Mouse (Mus musculus) CH12.LX (cell line): ENCODE data around the gene Ano7.

ENCODE experiments used
- BHLHE40 ChIP-seq: IDR thresholded peaks from 2 replicates; pipeline ENCODE4 v1.6.1; 2011; ENCODE audit warnings: mild to moderate bottlenecking, low read depth, low read length, improper control_type of control experiment
- CTCF ChIP-seq, 2 experiments: IDR thresholded peaks in 1 of 2; conservative IDR thresholded peaks in 1 of 2; 2 replicates each; pipeline ENCODE4 v1.5.1; 2011 to 2012; ENCODE audit warnings: low read depth in 2 of 2, low read length in 2 of 2, improper control_type of control experiment in 1 of 2, inconsistent platforms in 1 of 2, mild to moderate bottlenecking in 1 of 2, moderate library complexity in 1 of 2
- MAFK ChIP-seq: IDR thresholded peaks from 2 replicates; pipeline ENCODE4 v1.6.1; 2011; ENCODE audit warnings: low read length, improper control_type of control experiment; ENCODE audit not compliant: insufficient replicate concordance
- MAX ChIP-seq: IDR thresholded peaks from 2 replicates; pipeline ENCODE4 v1.6.1; 2011; ENCODE audit warnings: low read length, improper control_type of control experiment
- MAZ ChIP-seq: IDR thresholded peaks from 2 replicates; pipeline ENCODE4 v1.6.1; 2012; ENCODE audit warnings: low read depth, mild to moderate bottlenecking, inconsistent platforms, low read length, improper control_type of control experiment, moderate library complexity
- POLR2A ChIP-seq: IDR thresholded peaks from 2 replicates; pipeline ENCODE4 v1.6.1; 2011; ENCODE audit warnings: low read depth, mild to moderate bottlenecking, improper control_type of control experiment, low read length
- POLR2AphosphoS2 ChIP-seq: IDR thresholded peaks from 2 replicates; pipeline ENCODE4 v1.6.1; 2011; ENCODE audit warnings: low read depth, low read length, improper control_type of control experiment
- RCOR1 ChIP-seq: conservative IDR thresholded peaks from 2 replicates; pipeline ENCODE4 v1.6.1; 2012; ENCODE audit warnings: low read depth, mild to moderate bottlenecking, inconsistent platforms, low read length, improper control_type of control experiment
- SMC3 ChIP-seq: IDR thresholded peaks from 2 replicates; pipeline ENCODE4 v1.6.1; 2011; ENCODE audit warnings: low read depth, low read length, improper control_type of control experiment
- USF1 ChIP-seq: IDR thresholded peaks from 2 replicates; pipeline ENCODE4 v1.6.1; 2014; ENCODE audit warnings: low read depth, mild to moderate bottlenecking, inconsistent platforms, low read length, improper control_type of control experiment
- ZNF384 ChIP-seq: IDR thresholded peaks from 2 replicates; pipeline ENCODE4 v1.6.1; 2012; ENCODE audit warnings: low read depth, low read length, improper control_type of control experiment, inconsistent platforms

GRCm38 (mm10) chr1:93453721-93454255 is 80.1 kb downstream of the Ano7 start:
- no peak for TF ChIP-seq MAFK
- TF ChIP-seq CTCF (conservative IDR thresholded peaks at IDR 0.05 in 1 of 2, IDR thresholded peaks at IDR 0.05 in 1 of 2; ENCODE audit: low read depth in 2 of 2, low read length in 2 of 2) = no peak
- no peak for TF ChIP-seq BHLHE40
- no peak for TF ChIP-seq RCOR1
- no peak for TF ChIP-seq MAX
- TF ChIP-seq ZNF384 = no peak
- TF ChIP-seq SMC3 = no peak
- TF ChIP-seq POLR2A = no peak
- TF ChIP-seq MAZ = no peak
- TF ChIP-seq POLR2AphosphoS2 = no peak
- TF ChIP-seq USF1 = no peak
